Mouse (Mus musculus) intestine, embryonic 15.5 days (tissue): Measurements from ENCODE around the gene Rfwd3. TPM values are rescaled to one million over a fixed set of nuclear protein-coding genes. Genes with fewer than 3 reads are reported as not detected.
"Not testable (repeated sequence)": the region's sequence is repeated elsewhere in the genome, so short reads cannot be mapped to it uniquely, and the experiment has no call there.

Experiments used
- ATAC-seq: fragments of 200-750 bp; cut with Nextera tagmentation; 2 replicates; pipeline ENCODE4 v1.8.0; 2017; ENCODE audit warnings: moderate TSS enrichment, moderate library complexity
- H3K27ac ChIP-seq: fragments of 300-500 bp; sonication (generic); 2 replicates; pipeline ENCODE4 v1.5.1; 2015; ENCODE audit warnings: mild to moderate bottlenecking, inconsistent platforms
- H3K27me3 ChIP-seq: fragments of 300-500 bp; sonication (generic); replicated peaks from 2 replicates; pipeline ENCODE4 v1.6.1; 2015; ENCODE audit warnings: inconsistent platforms
- H3K36me3 ChIP-seq: fragments of 300-500 bp; sonication (generic); 2 replicates; pipeline ENCODE4 v1.6.1; 2015; ENCODE audit warnings: inconsistent platforms
- H3K4me1 ChIP-seq: fragments of 300-500 bp; sonication (generic); replicated peaks from 2 replicates; pipeline ENCODE4 v1.6.1; 2015; ENCODE audit warnings: inconsistent platforms
- H3K4me2 ChIP-seq: fragments of 300-500 bp; sonication (generic); replicated peaks from 2 replicates; pipeline ENCODE4 v1.6.1; 2015; ENCODE audit warnings: mild to moderate bottlenecking, inconsistent platforms
- H3K4me3 ChIP-seq: fragments of 300-500 bp; sonication (generic); replicated peaks from 2 replicates; pipeline ENCODE4 v1.5.1; 2015; ENCODE audit warnings: inconsistent platforms
- H3K9ac ChIP-seq: fragments of 300-500 bp; sonication (generic); 2 replicates; pipeline ENCODE4 v1.6.1; 2015; ENCODE audit warnings: inconsistent platforms
- H3K9me3 ChIP-seq: fragments of 300-500 bp; sonication (generic); 2 replicates; pipeline ENCODE4 v1.6.1; 2016; ENCODE audit warnings: inconsistent platforms
- WGBS: fragments of 180-500 bp; shearing (Covaris S2); methylation state at CpG from one replicate; pipeline ENCODE4 v1.1.7; 2015; 5-methylcytosine and 5-hydroxymethylcytosine counted together
- polyA plus RNA-seq: library from polyadenylated mRNA; unstranded; fragments of >200 nt; fragmentation: Nextera tagmentation; extraction: Ambion mirVana; gene quantifications from 2 replicates; pipeline ENCODE4 v1.2.1, GENCODE M21; 2015

Gene Rfwd3
- polyA plus RNA-seq, 1 experiment from 2014 or later: 50.3 TPM

DNA sequence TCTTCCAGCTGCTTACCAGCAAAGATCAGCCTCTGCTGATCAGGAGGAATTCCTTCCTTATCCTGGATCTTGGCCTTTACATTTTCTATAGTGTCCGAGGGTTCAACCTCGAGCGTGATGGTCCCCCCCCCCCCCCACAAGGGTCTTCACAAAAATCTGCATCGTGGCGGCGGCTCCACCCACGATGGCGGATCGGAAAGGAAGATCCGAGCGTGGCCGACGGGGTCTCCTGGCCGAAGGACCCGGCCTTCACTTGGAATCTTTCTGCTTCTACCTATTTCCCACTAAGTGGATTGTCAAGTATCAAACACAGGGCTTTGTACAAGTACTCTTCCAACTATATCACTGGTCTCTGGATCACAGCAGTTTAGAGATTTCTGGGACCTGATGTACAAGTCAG lies 10.0 kb upstream of the Rfwd3 start:
- H3K4me1 ChIP-seq, H3K27me3 ChIP-seq, H3K4me2 ChIP-seq, H3K27ac ChIP-seq, H3K9ac ChIP-seq, H3K9me3 ChIP-seq, ATAC-seq, H3K4me3 ChIP-seq, H3K36me3 ChIP-seq: not testable (repeated sequence)
- WGBS: 91% methylated on average over 15 of the region's 15 CpGs

DNA sequence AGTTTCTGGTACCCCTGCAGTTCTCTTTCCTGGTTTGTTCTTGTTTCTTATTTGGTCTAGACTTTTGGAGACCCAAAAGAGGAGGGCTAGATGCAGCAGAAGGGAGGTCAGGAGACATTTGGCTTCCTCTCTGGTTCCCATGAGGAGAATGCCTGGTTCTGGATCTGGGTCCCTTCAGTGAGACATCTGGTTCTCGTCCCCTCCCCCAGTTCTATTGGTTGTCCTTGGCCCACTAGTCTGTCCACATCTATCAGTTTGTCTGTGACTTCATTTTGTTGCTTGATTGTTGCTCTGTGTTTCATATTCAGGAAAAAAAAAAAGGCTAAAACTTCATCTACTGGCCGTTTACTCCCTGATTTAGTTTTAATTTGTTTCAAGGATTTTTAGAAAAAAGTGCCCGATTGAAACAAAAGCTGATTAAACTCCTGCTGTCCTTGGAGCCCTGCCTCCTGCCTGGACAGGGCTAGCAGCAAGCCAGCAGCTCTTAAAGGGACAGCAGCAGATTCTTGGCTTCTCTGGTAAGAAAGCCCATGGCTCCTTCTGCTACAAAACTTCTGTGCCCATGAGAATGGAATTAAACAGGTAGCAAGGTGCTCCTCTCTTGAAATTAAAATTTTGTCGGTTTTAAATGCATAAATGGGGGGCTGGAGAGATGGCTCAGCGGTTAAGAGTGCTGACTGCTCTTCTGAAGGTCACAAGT lies 5.2 kb upstream of the Rfwd3 start:
- Histone ChIP-seq H3K27ac (no peak overlapping the region), H3K4me3 (no peak overlapping the region), H3K27me3 (no peaks in the 10 kb centered on the region), H3K9ac (no peak overlapping the region; the same call in 1 of the 2 replicates), H3K4me1 (no peaks in the 10 kb centered on the region), H3K36me3 (no peaks in the 10 kb centered on the region), H3K9me3 (no peaks in the 10 kb centered on the region), H3K4me2 (no peak overlapping the region)
- no peak for ATAC-seq
- 30% methylated on average over 5 of the region's 5 CpGs for WGBS

DNA sequence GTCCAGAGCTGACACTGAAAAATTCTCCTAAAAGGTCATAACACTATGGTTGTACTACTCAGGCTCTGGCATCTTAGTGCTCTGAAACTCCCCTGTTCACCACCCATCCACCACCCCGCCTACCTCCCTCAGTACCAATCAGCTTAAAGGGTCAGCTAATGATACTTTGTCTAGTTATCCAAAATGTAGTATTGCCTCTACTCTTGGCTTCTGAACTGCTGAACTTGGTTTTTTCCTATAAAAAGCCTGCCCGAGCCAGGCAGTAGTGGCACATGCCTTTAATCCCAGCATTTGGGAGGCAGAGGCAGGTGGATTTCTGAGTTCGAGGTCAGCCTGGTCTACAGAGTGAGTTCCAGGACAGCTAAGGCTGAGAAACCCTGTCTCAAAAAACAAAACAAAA lies 4.3 kb upstream of the Rfwd3 start:
- H3K4me2 ChIP-seq: no peak overlapping the region
- no peak overlapping the region for H3K4me3 ChIP-seq
- H3K27ac ChIP-seq: no peak overlapping the region
- H3K4me1 ChIP-seq: no peaks in the 10 kb centered on the region
- ATAC-seq: no peak
- no peaks in the 10 kb centered on the region for H3K36me3 ChIP-seq
- no peaks in the 10 kb centered on the region for H3K27me3 ChIP-seq
- no peaks in the 10 kb centered on the region for H3K9me3 ChIP-seq
- H3K9ac ChIP-seq: no peak overlapping the region
- 94% methylated on average over 3 of the region's 3 CpGs for WGBS

- not testable (repeated sequence) for ATAC-seq, H3K4me3 ChIP-seq, H3K9ac ChIP-seq, H3K4me2 ChIP-seq, H3K27me3 ChIP-seq, H3K4me1 ChIP-seq, H3K9me3 ChIP-seq, H3K36me3 ChIP-seq, H3K27ac ChIP-seq
- WGBS: 75% methylated on average over 5 of the region's 5 CpGs
Observed at GRCm38 (mm10) chr8:111303076-111303803, 3.2 kb upstream of the Rfwd3 start.

DNA sequence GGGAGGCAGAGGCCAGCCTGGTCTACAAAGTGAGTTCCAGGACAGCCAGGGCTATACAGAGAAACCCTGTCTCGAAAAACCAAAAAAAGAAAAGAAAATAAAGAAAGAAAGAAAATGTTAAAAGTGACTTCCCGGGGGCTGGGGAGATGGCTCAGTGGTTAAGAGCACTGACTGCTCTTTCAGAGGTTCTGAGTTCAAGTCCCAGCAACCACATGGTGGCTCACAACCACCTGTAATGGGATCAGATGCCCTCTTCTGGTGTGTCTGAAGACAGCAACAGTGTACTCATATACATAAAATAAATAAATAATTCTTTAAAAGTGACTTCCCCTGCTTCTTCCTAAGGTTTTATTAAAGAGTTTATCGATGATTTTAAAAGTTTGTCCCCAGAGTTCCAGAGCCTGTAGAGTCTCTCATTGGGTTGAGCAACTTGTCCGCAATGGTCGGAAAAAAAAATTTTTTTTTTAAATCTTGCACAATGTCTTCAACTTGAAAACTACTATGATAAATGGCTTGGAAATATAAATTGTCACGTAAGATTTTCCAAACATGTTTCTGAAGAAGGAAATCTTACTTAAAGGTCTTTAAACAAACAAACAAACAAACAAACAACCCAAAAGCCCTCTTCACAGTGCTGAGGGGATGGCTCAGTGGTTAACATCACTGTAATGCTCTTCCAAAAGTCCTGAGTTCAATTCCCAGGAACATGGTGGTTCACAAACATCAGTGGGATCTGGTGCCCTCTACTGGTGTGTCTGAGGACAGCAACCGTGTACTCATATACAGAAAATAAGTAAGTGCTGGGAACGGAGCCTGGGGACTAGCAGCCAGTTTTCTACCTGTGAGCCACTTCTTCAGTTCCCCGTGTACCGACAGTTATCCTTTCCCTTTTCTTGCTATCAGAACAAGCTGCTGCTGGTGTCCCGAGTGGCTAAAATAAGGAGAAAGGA lies 850 bp upstream of the Rfwd3 start:
- peaks cover 5% of the 10 kb centered on the region; the same call in 1 of the 2 replicates for H3K4me1 ChIP-seq
- H3K9ac ChIP-seq: no peak overlapping the region
- H3K27ac ChIP-seq: peak overlapping the region; percentile 69
- peak overlapping the region; percentile 90 for H3K4me3 ChIP-seq
- H3K27me3 ChIP-seq: no peaks in the 10 kb centered on the region
- H3K36me3 ChIP-seq: peaks cover 5% of the 10 kb centered on the region; the same call in 1 of the 2 replicates
- H3K9me3 ChIP-seq: no peaks in the 10 kb centered on the region
- H3K4me2 ChIP-seq: peak overlapping the region; percentile 54
- ATAC-seq: no peak
- WGBS: 67% methylated on average over 11 of the region's 11 CpGs

DNA sequence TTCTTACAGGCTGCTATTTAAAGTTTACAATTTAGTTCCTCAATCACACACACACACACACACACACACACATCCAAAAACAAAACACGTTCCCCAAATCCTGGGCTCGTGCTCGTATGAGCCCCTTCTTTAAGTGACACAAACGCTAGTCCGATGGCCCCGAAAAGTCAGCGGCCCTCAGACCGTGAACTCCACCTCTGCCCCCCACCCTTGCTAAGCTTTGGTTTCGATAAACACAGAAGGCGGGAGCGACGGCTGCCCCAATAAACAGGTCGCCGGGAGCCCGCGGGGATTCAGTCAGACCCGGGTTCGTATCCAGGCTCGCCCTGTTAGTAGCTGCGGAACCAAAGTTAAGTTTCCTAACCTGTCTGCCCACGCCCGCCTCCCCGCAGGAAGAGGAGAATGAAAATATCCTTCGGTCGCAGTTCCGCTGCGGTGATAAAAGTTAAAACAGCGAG lies 630 bp downstream of the Rfwd3 start:
- H3K4me1 ChIP-seq: peaks cover 5% of the 10 kb centered on the region; the same call in 1 of the 2 replicates
- peak overlapping the region; percentile 89 for H3K9ac ChIP-seq
- no peaks in the 10 kb centered on the region for H3K9me3 ChIP-seq
- H3K4me2 ChIP-seq: peak overlapping the region; percentile 60
- no peaks in the 10 kb centered on the region for H3K27me3 ChIP-seq
- peak overlapping the region; percentile 93 for H3K27ac ChIP-seq
- peak; percentile 37 for ATAC-seq
- H3K36me3 ChIP-seq: peaks cover 9% of the 10 kb centered on the region
- peak overlapping the region; percentile 90 for H3K4me3 ChIP-seq
- under 1% methylated on average over 28 of the region's 28 CpGs for WGBS

- H3K27ac ChIP-seq: no peak overlapping the region
- no peak for ATAC-seq
- no peaks in the 10 kb centered on the region for H3K9me3 ChIP-seq
- no peak overlapping the region for H3K9ac ChIP-seq
- peaks cover 5% of the 10 kb centered on the region; the same call in 1 of the 2 replicates for H3K4me1 ChIP-seq
- H3K4me3 ChIP-seq: no peak overlapping the region
- 85% methylated on average over 1 of the region's 1 CpGs for WGBS
- H3K27me3 ChIP-seq: no peaks in the 10 kb centered on the region
- H3K4me2 ChIP-seq: 0 out of 2 replicates have a peak overlapping the region, but pooled peaks have one; percentile 3
- H3K36me3 ChIP-seq: peaks cover 13% of the 10 kb centered on the region
Observed at GRCm38 (mm10) chr8:111298011-111298410, 2.0 kb downstream of the Rfwd3 start.

DNA sequence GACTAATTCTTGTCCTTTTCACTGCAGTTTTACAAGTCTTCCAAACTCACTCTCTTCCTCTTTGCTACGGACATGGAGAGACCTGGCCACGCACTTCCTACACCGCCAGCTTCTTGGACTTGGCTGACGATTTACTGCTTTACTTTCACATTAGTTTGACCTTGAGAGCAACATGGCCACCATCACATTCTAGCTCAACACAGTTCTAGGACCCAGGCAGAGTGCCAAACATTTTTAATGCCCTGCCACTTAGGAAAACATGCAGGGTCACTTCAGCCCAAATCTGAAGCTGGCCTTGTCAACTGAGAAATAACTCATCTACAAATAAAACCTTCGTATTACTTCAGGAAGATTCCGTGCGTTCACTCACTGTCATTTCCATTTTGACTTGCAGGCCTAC lies 8.3 kb downstream of the Rfwd3 start:
- H3K27ac ChIP-seq: no peak overlapping the region
- no peak overlapping the region for H3K9ac ChIP-seq
- H3K4me2 ChIP-seq: no peak overlapping the region
- no peaks in the 10 kb centered on the region; the same call in 1 of the 2 replicates for H3K4me1 ChIP-seq
- no peaks in the 10 kb centered on the region for H3K9me3 ChIP-seq
- WGBS: 84% methylated on average over 7 of the region's 7 CpGs
- peaks cover 39% of the 10 kb centered on the region for H3K36me3 ChIP-seq
- no peaks in the 10 kb centered on the region for H3K27me3 ChIP-seq
- no peak overlapping the region for H3K4me3 ChIP-seq
- no peak for ATAC-seq

GRCm38 (mm10) chr8:111290586-111290985 lies 9.4 kb downstream of the Rfwd3 start:
- Histone ChIP-seq H3K27me3 (no peaks in the 10 kb centered on the region), H3K9me3 (no peaks in the 10 kb centered on the region), H3K27ac (no peak overlapping the region), H3K9ac (no peak overlapping the region), H3K36me3 (peaks cover 44% of the 10 kb centered on the region), H3K4me1 (no peaks in the 10 kb centered on the region; the same call in 1 of the 2 replicates), H3K4me3 (no peak overlapping the region), H3K4me2 (no peak overlapping the region)
- WGBS: 95% methylated on average over 7 of the region's 7 CpGs
- no peak for ATAC-seq

- H3K4me1 ChIP-seq: no peaks in the 10 kb centered on the region
- 87% methylated on average over 4 of the region's 4 CpGs for WGBS
Observed at GRCm38 (mm10) chr8:111285603-111286002, 14.4 kb downstream of the Rfwd3 start.

DNA sequence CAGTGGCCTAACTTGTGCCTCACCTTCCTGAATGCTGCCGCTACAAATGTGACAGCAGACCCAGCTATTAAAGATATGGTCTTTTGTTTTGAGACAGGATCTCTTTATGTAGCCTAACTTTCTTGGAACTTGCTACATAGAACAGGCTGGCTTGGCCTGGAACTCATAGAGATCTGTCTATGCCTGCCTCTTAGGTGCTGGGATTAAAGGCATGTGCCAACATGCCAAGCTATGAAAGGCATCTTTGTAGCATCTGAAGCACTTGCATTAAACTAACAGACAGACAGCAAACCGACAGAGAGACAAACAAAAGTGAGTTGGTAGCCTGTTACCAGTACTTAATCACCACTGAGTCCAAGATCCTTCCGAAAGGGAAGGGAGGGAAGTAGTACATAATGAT lies 17.9 kb downstream of the Rfwd3 start:
- Histone ChIP-seq H3K9ac (no peak overlapping the region), H3K4me3 (no peak overlapping the region), H3K27me3 (no peaks in the 10 kb centered on the region), H3K27ac (no peak overlapping the region), H3K9me3 (no peaks in the 10 kb centered on the region), H3K36me3 (peaks cover 36% of the 10 kb centered on the region), H3K4me2 (no peak overlapping the region), H3K4me1 (no peaks in the 10 kb centered on the region)
- no peak for ATAC-seq
- WGBS: 91% methylated on average over 3 of the region's 3 CpGs

More at GRCm38 (mm10) chr8:111285603-111286002, 14.4 kb downstream of the Rfwd3 start:
- H3K27me3 ChIP-seq: no peaks in the 10 kb centered on the region
- H3K27ac ChIP-seq: no peak overlapping the region
- H3K9ac ChIP-seq: no peak overlapping the region
- H3K4me3 ChIP-seq: no peak overlapping the region
- peaks cover 49% of the 10 kb centered on the region for H3K36me3 ChIP-seq
- H3K4me2 ChIP-seq: no peak overlapping the region
- no peak for ATAC-seq
- no peaks in the 10 kb centered on the region for H3K9me3 ChIP-seq

DNA sequence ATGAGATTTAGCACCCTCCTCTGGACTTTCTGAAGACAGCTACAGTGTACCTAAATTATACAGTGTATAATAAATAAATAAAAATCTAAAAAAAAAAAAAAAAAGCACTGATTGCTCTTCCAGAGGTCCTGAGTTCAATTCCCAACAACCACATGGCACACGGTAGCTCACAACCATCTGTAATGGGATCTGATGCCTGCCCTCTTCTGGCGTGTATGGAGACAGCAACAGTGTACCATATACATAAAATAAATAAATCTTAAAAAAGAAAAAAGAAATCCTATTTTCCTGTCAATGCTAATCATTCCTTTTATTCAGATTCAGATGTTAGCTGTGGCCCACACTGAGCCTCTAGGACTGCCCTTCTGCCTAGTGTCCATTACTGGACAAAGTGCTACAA lies 31.7 kb downstream of the Rfwd3 start:
- Histone ChIP-seq H3K27ac (no peak overlapping the region), H3K4me2 (no peak overlapping the region), H3K36me3 (peaks cover 4% of the 10 kb centered on the region), H3K9me3 (no peaks in the 10 kb centered on the region), H3K27me3 (no peaks in the 10 kb centered on the region), H3K4me1 (no peaks in the 10 kb centered on the region), H3K4me3 (no peak overlapping the region), H3K9ac (no peak overlapping the region)
- 76% methylated on average over 2 of the region's 2 CpGs for WGBS
- ATAC-seq: no peak
